Comparison of ENCODE assay signal across 22 mouse cellular contexts in genomic region chr3:153582065-153582464, GRCm38 (mm10).
A peak's percentile ranks its signal among the peaks of the same experiment; 100 is the strongest.
DNase-seq lines count a peak whose midpoint lies in the region; TF ChIP-seq lines count a peak whose summit lies in the region.
"Had no signal": no experiment of that assay in that cellular context is flagged by ENCODE, and none has a peak within 500 bp of the region (broad histone marks: within the 10 kb centered on the region; RNA-seq: fewer than 3 reads in every experiment).

No protein-coding gene starts in this region.

- no peak overlapping the region for H3K4me3 ChIP-seq in kidney, adult 2 months (ENCODE audit: insufficient read depth, low read depth, low read length)
- H3K4me3 ChIP-seq in layer of hippocampus, adult 2 months: no peak overlapping the region
- no peak overlapping the region for H3K4me3 ChIP-seq in ES-E14 (ENCODE audit: insufficient read depth in 1 of 2, low read depth in 1 of 2, low read length in 2 of 2, poor library complexity in 1 of 2, severe bottlenecking in 1 of 2)
- no peak overlapping the region for H3K4me3 ChIP-seq in olfactory bulb, adult 2 months (ENCODE audit: insufficient read depth, low read depth, low read length)
- H3K4me3 ChIP-seq: embryonic facial prominence, embryonic 10.5 days; embryonic facial prominence, embryonic 12.5 days; forebrain, embryonic 13.5 days; forebrain, embryonic 15.5 days had no signal

- TF ChIP-seq CTCF in kidney, adult 2 months (conservative IDR thresholded peaks at IDR 0.05; ENCODE audit: insufficient read depth, insufficient read length, low read depth, low read length): no peak
- TF ChIP-seq CTCF in layer of hippocampus, adult 2 months (conservative IDR thresholded peaks at IDR 0.05): no peak
- TF ChIP-seq CTCF in olfactory bulb, adult 2 months (IDR thresholded peaks at IDR 0.05; ENCODE audit: insufficient read depth, low read depth, low read length): no peak

- DNase-seq in kidney, adult 2 months: peak; percentile 8
- DNase-seq in kidney, adult 11 months: no peak
- DNase-seq in layer of hippocampus, adult 2 months (ENCODE audit: low spot score in 2 of 2): no peak
- no peak for DNase-seq in layer of hippocampus, postnatal 10 days (ENCODE audit: low spot score in 2 of 2)
- no peak for DNase-seq in ES-E14 (ENCODE audit: low read depth, low spot score)
- no peak for DNase-seq in urinary bladder, postnatal 4 days (ENCODE audit: low spot score in 2 of 2)
- DNase-seq in urinary bladder, adult 2 months (ENCODE audit: low spot score): no peak
- DNase-seq: adrenal gland, adult 8-10 months; adrenal gland, postnatal 14 days; adrenal gland, postnatal 36 days; B cell, adult 2 months; cerebellum, adult 11-12 months; cerebellum, adult 2 months; cerebellum, adult 9-10 months; cerebellum, postnatal 10 days; cerebellum, postnatal 25 days had no signal

- 0 out of 2 replicates have a peak, but pooled peaks cover 2% of the 10 kb centered on the region for H3K4me1 ChIP-seq in kidney, adult 2 months (ENCODE audit: control insufficient read depth, insufficient read depth, low read length)
- peaks cover 2% of the 10 kb centered on the region in 2 experiments; a peak in 2 of 4 replicates for H3K4me1 ChIP-seq in ES-E14 (ENCODE audit: control insufficient read depth in 2 of 2, insufficient read depth in 2 of 2, low read length in 2 of 2, poor library complexity in 1 of 2)
- H3K4me1 ChIP-seq in olfactory bulb, adult 2 months (ENCODE audit: control insufficient read depth, insufficient read depth, low read length): peaks cover 17% of the 10 kb centered on the region

- in situ Hi-C loops in ES-E14 (cut with MboI; ENCODE audit: low sequenced_read_pairs in 2 of 2, unreplicated experiment in 2 of 2): no loop called here

- no peaks in the 10 kb centered on the region for H3K36me3 ChIP-seq in kidney, adult 2 months (ENCODE audit: control insufficient read depth, insufficient read depth, low read length)
- H3K36me3 ChIP-seq in ES-E14 (ENCODE audit: control insufficient read depth, insufficient read depth, low read length, poor library complexity, severe bottlenecking): no peaks in the 10 kb centered on the region
- H3K36me3 ChIP-seq: embryonic facial prominence, embryonic 10.5 days; embryonic facial prominence, embryonic 12.5 days; forebrain, embryonic 15.5 days had no signal

- WGBS in kidney, adult 2 months: 52% methylated on average over 4 of the region's 4 CpGs
- 86% methylated on average over 4 of the region's 4 CpGs for WGBS in olfactory bulb, adult 2 months

- H3K9ac ChIP-seq in ES-E14 (ENCODE audit: insufficient read depth, low read depth, low read length, poor library complexity, severe bottlenecking): no peak overlapping the region
- H3K9ac ChIP-seq: embryonic facial prominence, embryonic 12.5 days; forebrain, embryonic 13.5 days; forebrain, embryonic 15.5 days had no signal

- no peaks in the 10 kb centered on the region for H3K9me3 ChIP-seq in ES-E14 (ENCODE audit: control insufficient read depth, insufficient read depth, low read depth, low read length)
- H3K9me3 ChIP-seq: embryonic facial prominence, embryonic 10.5 days; embryonic facial prominence, embryonic 12.5 days; forebrain, embryonic 13.5 days; forebrain, embryonic 15.5 days had no signal

- no peak for TF ChIP-seq POLR2A in kidney, adult 2 months (IDR thresholded peaks at IDR 0.05; ENCODE audit: low read depth, low read length)
- TF ChIP-seq POLR2A in olfactory bulb, adult 2 months (IDR thresholded peaks at IDR 0.05; ENCODE audit: insufficient read depth, low read depth, low read length): no peak

- no peak overlapping the region for H3K27ac ChIP-seq in kidney, adult 2 months (ENCODE audit: insufficient read depth, low read depth, low read length)
- H3K27ac ChIP-seq in layer of hippocampus, adult 2 months: peak overlapping the region; percentile 82
- H3K27ac ChIP-seq in ES-E14 (ENCODE audit: insufficient read depth, low read depth, low read length, poor library complexity, severe bottlenecking): no peak overlapping the region
- H3K27ac ChIP-seq in olfactory bulb, adult 2 months (ENCODE audit: insufficient read depth, low read depth, low read length): peak overlapping the region; percentile 98
- H3K27ac ChIP-seq: embryonic facial prominence, embryonic 10.5 days; embryonic facial prominence, embryonic 12.5 days; forebrain, embryonic 13.5 days; forebrain, embryonic 15.5 days had no signal

- no peaks in the 10 kb centered on the region for H3K27me3 ChIP-seq in kidney, adult 2 months (replicated peaks; ENCODE audit: control insufficient read depth, insufficient read depth, low read length)
- H3K27me3 ChIP-seq: CH12.LX; embryonic facial prominence, embryonic 12.5 days; forebrain, embryonic 13.5 days; forebrain, embryonic 15.5 days had no signal

TF ChIP-seq in ES-E14, 5 proteins besides CTCF, POLR2A, EP300 and RAD21:
- no peak for TF ChIP-seq ZC3H11A (IDR thresholded peaks at IDR 0.05; ENCODE audit: borderline replicate concordance, low read depth, low read length)
- TF ChIP-seq MAFK (IDR thresholded peaks at IDR 0.05; ENCODE audit: insufficient read depth, low read depth, low read length): no peak
- no peak for TF ChIP-seq HCFC1 (IDR thresholded peaks at IDR 0.05; ENCODE audit: borderline replicate concordance, insufficient read depth, low read length)
- no peak for TF ChIP-seq CHD2 (IDR thresholded peaks at IDR 0.05; ENCODE audit: low read depth, low read length)
- peak; percentile 74; the same call in 1 of the 2 replicates for TF ChIP-seq ZNF384 (IDR thresholded peaks at IDR 0.05; ENCODE audit: low read depth, low read length)
TF ChIP-seq in ES-E14: peak in this region for 1.

Comparison
In these comparisons a context has a peak if more than half of its experiments do, and no peak if none do; other contexts are left out.
1. H3K27ac ChIP-seq: peak in layer of hippocampus, adult 2 months (single experiment) and olfactory bulb, adult 2 months (single experiment); none in kidney, adult 2 months (single experiment) and ES-E14 (single experiment).